Mouse (Mus musculus): ENCODE data around the gene Dhx15. TPM values are rescaled to one million over a fixed set of nuclear protein-coding genes. Genes with fewer than 3 reads are reported as not detected.
"Not testable (repeated sequence)": the region's sequence is repeated elsewhere in the genome, so short reads cannot be mapped to it uniquely, and the experiment has no call there.

The Dhx15 gene
- 187 and 189 TPM in 2 replicates for polyA plus RNA-seq (2015; fragmentation: Nextera tagmentation; extraction: Ambion mirVana)

DNA sequence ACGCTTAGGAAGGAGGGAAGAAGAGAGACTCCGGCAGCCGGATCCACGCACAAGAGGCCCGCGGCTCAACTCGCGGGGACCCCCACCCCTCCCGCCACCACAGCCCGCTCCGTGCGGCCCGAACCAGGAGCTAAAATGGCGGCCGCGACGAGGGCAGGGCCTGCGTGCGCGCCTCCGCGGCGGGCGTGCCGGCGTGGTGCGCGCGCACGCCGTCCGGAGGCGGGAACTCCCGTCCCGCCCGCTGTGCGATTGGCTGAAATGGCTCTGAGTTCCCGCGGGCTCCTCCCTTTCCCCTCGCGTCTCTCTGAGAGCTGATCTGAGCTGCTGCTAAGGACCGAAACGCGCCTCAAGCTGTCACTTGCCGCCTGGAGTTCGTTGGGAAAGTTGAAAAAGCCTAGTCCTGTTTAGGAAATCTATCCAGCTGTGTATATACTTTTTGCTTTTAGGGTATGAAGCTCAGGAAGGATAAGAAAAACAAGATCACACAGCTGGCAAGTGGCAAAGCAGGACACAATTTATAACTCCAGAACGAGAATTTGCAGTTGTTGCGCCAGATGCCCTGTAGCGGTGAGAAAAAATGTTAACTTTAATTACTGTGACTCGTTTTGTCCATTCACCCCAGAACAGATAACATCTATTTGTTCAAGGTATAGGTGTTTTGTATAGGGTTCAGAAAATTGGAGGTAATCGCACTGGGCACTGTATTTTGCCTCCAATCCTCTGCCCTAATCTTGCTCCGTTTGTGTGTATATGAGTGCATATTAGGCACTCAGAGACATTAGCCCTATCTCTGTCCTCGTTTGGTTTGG is at the start of gene Dhx15:
Gene Dhx15, minus strand, starts transcription at position 144 of the 809 bp plus-strand sequence.
- Histone ChIP-seq H3K36me3 (ENCODE audit: insufficient read depth, low read length) (no peaks in the 10 kb centered on the region), H3K27me3 (ENCODE audit: insufficient read depth, low read length) (no peaks in the 10 kb centered on the region), H3K9ac (replicated peaks; ENCODE audit: low read length) (peak within 1 kb of the TSS; percentile 97), H3K4me3 (ENCODE audit: low read length) (peak within 1 kb of the TSS; percentile 93), H3K27ac (ENCODE audit: low read length) (peak within 1 kb of the TSS; percentile 94), H3K9me3 (ENCODE audit: low read length) (no peaks in the 10 kb centered on the region), H3K4me2 (replicated peaks; ENCODE audit: low read depth, low read length) (peak within 1 kb of the TSS; percentile 81), H3K4me1 (ENCODE audit: insufficient read depth, low read length) (peaks cover 22% of the 10 kb centered on the region)
- ATAC-seq (ENCODE audit: low FRiP score, low TSS enrichment): peak; percentile 98
- under 1% methylated on average over 53 of the region's 53 CpGs for WGBS

DNA sequence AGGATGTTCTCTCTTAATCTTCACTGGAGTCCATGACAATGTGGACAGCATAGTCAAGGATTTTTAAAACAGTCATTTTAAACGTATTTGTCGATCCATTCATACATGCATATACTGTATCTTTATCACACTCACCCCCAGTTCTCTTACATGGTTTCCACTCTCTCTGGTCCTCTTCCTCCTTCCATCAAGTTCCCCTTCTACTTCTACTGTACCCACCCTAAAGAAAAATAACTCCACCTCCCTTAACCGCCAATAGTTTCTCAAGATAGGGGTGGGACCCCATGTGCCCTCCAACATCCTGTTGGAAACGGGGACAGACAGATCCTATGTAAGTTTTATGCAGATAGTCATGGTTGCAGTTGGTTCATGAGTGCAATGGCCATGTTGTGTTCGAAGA is 48.6 kb upstream of the Dhx15 start:
- Histone ChIP-seq H3K36me3 (ENCODE audit: insufficient read depth, low read length) (no peaks in the 10 kb centered on the region), H3K27ac (ENCODE audit: low read length) (no peak overlapping the region), H3K4me3 (ENCODE audit: low read length) (no peak overlapping the region), H3K9me3 (ENCODE audit: low read length) (no peaks in the 10 kb centered on the region), H3K27me3 (ENCODE audit: insufficient read depth, low read length) (no peaks in the 10 kb centered on the region), H3K9ac (replicated peaks; ENCODE audit: low read length) (no peak overlapping the region), H3K4me1 (ENCODE audit: insufficient read depth, low read length) (no peaks in the 10 kb centered on the region; the same call in 1 of the 2 replicates), H3K4me2 (replicated peaks; ENCODE audit: low read depth, low read length) (no peak overlapping the region)
- ATAC-seq (ENCODE audit: low FRiP score, low TSS enrichment): no peak
- 96% methylated on average over 5 of the region's 5 CpGs for WGBS

DNA sequence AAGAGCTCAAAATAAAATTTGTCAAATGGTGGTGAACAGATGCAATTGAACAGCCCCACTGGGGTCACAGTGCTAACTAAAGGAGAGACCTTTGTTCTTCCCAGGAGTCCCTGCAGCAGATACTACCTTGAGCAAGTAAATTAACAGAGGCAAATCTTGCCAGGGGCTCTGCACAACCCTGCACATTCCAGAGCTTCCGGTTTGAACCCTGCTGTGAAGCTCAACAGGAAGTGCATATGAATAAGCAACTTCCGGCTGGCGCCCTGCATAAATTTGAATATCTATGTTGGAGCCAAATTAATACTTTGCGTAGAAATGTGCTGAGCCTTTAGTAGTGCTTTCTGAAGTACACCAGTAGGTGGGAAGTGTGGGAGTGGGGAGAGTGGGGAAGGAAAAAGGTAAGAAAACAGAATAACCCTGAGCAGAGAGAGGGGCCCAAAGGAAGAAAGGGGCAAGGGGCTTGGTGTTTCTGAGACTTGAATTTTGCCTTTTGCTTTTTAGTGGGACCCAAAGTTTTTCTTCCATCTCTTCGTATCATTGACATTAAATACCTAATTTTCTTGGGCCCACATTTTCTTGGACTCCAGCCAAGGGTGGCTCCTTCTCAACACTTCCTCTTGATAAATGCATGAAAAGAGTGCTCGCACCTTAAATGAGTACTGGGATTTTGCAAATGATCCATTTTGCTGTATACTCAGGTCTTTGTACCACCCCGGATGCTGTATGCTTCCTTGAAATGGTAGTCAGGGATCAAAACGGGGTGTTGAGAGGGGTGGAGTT is 47.8 kb upstream of the Dhx15 start:
- no peaks in the 10 kb centered on the region for H3K36me3 ChIP-seq (ENCODE audit: insufficient read depth, low read length)
- no peak overlapping the region for H3K4me2 ChIP-seq (replicated peaks; ENCODE audit: low read depth, low read length)
- 65% methylated on average over 8 of the region's 8 CpGs for WGBS
- H3K9ac ChIP-seq (replicated peaks; ENCODE audit: low read length): no peak overlapping the region
- no peaks in the 10 kb centered on the region; the same call in 1 of the 2 replicates for H3K4me1 ChIP-seq (ENCODE audit: insufficient read depth, low read length)
- no peaks in the 10 kb centered on the region for H3K9me3 ChIP-seq (ENCODE audit: low read length)
- H3K27me3 ChIP-seq (ENCODE audit: insufficient read depth, low read length): no peaks in the 10 kb centered on the region
- 0 out of 2 replicates have a peak, but pooled peaks have one; percentile 56 for ATAC-seq (ENCODE audit: low FRiP score, low TSS enrichment)
- no peak overlapping the region for H3K27ac ChIP-seq (ENCODE audit: low read length)
- no peak overlapping the region for H3K4me3 ChIP-seq (ENCODE audit: low read length)

DNA sequence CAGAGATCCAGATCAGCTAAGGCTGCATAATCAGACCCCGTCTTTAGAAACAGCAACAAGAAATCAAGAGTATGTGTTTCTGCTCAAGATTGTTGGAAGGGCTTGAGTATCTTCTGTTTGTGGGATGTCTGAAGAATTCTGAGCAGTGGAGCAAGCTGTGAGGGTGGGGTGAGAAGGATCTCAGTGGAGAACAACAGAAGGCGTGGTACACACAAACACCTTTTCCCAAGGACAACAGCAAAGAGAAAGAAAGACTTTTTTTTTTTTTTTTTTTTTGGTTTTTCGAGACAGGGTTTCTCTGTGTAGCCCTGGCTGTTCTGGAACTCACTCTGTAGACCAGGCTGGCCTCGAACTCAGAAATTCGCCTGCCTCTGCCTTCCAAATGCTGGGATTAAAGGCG is 46.3 kb upstream of the Dhx15 start:
- H3K27me3 ChIP-seq (ENCODE audit: insufficient read depth, low read length); H3K36me3 ChIP-seq (ENCODE audit: insufficient read depth, low read length); H3K27ac ChIP-seq (ENCODE audit: low read length); ATAC-seq (ENCODE audit: low FRiP score, low TSS enrichment); H3K4me1 ChIP-seq (ENCODE audit: insufficient read depth, low read length); H3K9ac ChIP-seq (replicated peaks; ENCODE audit: low read length); H3K9me3 ChIP-seq (ENCODE audit: low read length); H3K4me3 ChIP-seq (ENCODE audit: low read length); H3K4me2 ChIP-seq (replicated peaks; ENCODE audit: low read depth, low read length): not testable (repeated sequence)
- WGBS: 97% methylated on average over 5 of the region's 6 CpGs

DNA sequence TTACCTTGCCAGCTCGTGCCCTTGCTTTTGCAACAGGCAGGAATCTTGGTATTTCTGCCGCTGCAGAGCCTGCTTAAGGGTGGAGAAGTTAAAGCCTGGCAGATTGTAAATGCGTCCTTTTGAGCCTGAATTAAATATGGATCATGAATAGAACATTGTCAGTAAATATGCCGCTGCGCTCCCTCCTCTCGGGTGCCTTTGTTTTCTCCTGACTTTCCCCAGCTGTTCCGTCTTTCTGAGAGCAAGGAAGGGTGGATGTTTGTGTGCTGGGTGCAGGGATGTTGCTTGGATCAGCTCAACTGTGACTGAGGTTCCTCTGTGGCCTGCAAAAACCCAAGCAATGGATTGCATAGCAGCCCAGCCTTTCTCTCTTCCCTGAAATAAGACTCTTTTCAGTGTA is 44.3 kb upstream of the Dhx15 start:
- H3K4me3 ChIP-seq (ENCODE audit: low read length): no peak overlapping the region
- no peak for ATAC-seq (ENCODE audit: low FRiP score, low TSS enrichment)
- 60% methylated on average over 7 of the region's 7 CpGs for WGBS
- H3K36me3 ChIP-seq (ENCODE audit: insufficient read depth, low read length): no peaks in the 10 kb centered on the region
- H3K9ac ChIP-seq (replicated peaks; ENCODE audit: low read length): no peak overlapping the region
- no peak overlapping the region for H3K4me2 ChIP-seq (replicated peaks; ENCODE audit: low read depth, low read length)
- H3K27ac ChIP-seq (ENCODE audit: low read length): no peak overlapping the region
- H3K9me3 ChIP-seq (ENCODE audit: low read length): no peaks in the 10 kb centered on the region
- no peaks in the 10 kb centered on the region for H3K27me3 ChIP-seq (ENCODE audit: insufficient read depth, low read length)
- H3K4me1 ChIP-seq (ENCODE audit: insufficient read depth, low read length): no peaks in the 10 kb centered on the region; the same call in 1 of the 2 replicates

DNA sequence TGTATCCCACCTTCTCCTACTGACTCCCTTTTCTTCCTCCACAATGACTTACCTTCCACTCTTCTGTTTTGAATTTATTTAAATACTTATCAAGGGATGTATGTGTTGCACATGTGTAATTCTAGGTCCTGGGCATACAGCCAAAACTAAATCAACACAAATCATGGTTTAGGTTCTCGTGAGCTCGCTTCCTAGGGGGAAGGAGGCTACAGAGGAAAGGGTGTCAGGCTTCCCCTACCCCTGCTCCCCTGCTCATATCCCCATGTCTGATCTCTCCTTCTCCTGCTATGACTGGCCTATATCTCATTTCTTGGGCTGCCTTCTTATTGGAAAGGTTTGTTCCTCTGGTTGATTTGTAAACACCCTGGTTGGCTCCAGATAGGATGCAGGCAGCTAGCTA is 43.6 kb upstream of the Dhx15 start:
- Histone ChIP-seq H3K27ac (ENCODE audit: low read length) (no peak overlapping the region), H3K27me3 (ENCODE audit: insufficient read depth, low read length) (no peaks in the 10 kb centered on the region), H3K9ac (replicated peaks; ENCODE audit: low read length) (no peak overlapping the region), H3K4me2 (replicated peaks; ENCODE audit: low read depth, low read length) (no peak overlapping the region), H3K9me3 (ENCODE audit: low read length) (no peaks in the 10 kb centered on the region), H3K4me1 (ENCODE audit: insufficient read depth, low read length) (no peaks in the 10 kb centered on the region; the same call in 1 of the 2 replicates), H3K36me3 (ENCODE audit: insufficient read depth, low read length) (no peaks in the 10 kb centered on the region), H3K4me3 (ENCODE audit: low read length) (no peak overlapping the region)
- WGBS: 35% methylated on average over 2 of the region's 2 CpGs
- no peak for ATAC-seq (ENCODE audit: low FRiP score, low TSS enrichment)

DNA sequence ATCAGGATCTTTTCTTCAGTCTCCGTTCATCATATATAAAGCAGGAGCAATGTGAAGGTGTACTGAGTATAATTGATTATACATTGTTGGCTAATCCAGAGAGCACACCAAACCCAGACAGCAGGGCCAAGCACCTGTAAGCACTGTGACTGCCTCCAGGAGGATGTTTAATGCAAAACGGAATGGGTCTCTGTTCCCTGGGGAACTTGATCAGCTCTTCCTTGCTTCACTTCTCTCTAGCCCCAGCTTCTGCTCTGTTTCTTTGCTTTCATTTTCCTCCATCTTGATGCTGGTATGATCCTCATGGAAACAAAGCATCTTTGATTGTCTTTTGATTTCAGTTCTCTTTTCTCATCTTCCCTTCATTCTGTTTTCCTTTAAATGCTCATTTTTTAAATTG is 42.3 kb upstream of the Dhx15 start:
- H3K4me2 ChIP-seq (replicated peaks; ENCODE audit: low read depth, low read length): no peak overlapping the region
- H3K9me3 ChIP-seq (ENCODE audit: low read length): no peaks in the 10 kb centered on the region
- no peaks in the 10 kb centered on the region for H3K27me3 ChIP-seq (ENCODE audit: insufficient read depth, low read length)
- 71% methylated on average over 2 of the region's 2 CpGs for WGBS
- H3K27ac ChIP-seq (ENCODE audit: low read length): no peak overlapping the region
- no peak overlapping the region for H3K4me3 ChIP-seq (ENCODE audit: low read length)
- ATAC-seq (ENCODE audit: low FRiP score, low TSS enrichment): no peak
- no peak overlapping the region for H3K9ac ChIP-seq (replicated peaks; ENCODE audit: low read length)
- no peaks in the 10 kb centered on the region for H3K36me3 ChIP-seq (ENCODE audit: insufficient read depth, low read length)
- H3K4me1 ChIP-seq (ENCODE audit: insufficient read depth, low read length): no peaks in the 10 kb centered on the region; the same call in 1 of the 2 replicates

DNA sequence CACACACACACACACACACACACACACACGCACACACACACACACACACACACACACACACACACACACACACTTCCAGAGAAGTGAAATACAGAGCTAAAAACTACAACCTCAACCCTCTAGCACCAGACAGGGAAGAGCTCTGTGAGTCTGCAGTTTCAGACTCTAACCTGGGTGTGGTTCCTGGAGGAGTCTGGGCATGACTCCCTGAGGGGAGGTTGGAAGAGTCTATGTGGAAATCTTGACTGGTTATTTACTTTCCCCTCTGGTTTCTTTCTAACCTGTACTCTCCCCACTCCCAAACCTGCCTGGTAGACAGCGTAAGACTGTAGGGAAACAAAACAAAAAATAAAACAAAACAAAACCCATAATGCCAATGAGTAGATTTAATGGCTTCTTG is 41.9 kb upstream of the Dhx15 start:
- 92% methylated on average over 1 of the region's 2 CpGs for WGBS
- Histone ChIP-seq H3K27me3 (ENCODE audit: insufficient read depth, low read length) (no peaks in the 10 kb centered on the region), H3K36me3 (ENCODE audit: insufficient read depth, low read length) (no peaks in the 10 kb centered on the region), H3K9me3 (ENCODE audit: low read length) (no peaks in the 10 kb centered on the region), H3K4me2 (replicated peaks; ENCODE audit: low read depth, low read length) (no peak overlapping the region), H3K9ac (replicated peaks; ENCODE audit: low read length) (no peak overlapping the region), H3K27ac (ENCODE audit: low read length) (no peak overlapping the region), H3K4me1 (ENCODE audit: insufficient read depth, low read length) (no peaks in the 10 kb centered on the region; the same call in 1 of the 2 replicates), H3K4me3 (ENCODE audit: low read length) (no peak overlapping the region)
- ATAC-seq (ENCODE audit: low FRiP score, low TSS enrichment): no peak

DNA sequence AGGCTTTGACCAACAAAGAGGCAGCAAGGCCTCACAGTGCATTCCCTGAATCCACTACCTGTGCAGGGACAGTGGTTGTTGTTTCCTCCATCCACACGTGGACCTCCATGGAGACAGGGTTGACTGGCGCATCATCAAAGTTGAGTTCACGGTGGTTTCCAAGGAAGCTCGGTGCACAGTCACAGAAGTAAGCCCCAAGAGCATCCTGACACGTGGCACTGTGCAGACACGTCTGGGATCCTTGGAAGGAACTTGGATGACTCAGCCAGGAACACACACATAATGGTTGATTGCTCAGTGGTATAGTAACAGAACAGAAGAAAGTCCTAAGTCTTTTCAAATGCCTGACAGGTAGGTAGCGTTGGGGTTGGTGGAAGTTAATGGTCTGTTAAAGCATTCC is 40.2 kb upstream of the Dhx15 start:
- Histone ChIP-seq H3K36me3 (ENCODE audit: insufficient read depth, low read length) (no peaks in the 10 kb centered on the region), H3K9me3 (ENCODE audit: low read length) (no peaks in the 10 kb centered on the region), H3K4me3 (ENCODE audit: low read length) (no peak overlapping the region), H3K9ac (replicated peaks; ENCODE audit: low read length) (no peak overlapping the region), H3K27me3 (ENCODE audit: insufficient read depth, low read length) (no peaks in the 10 kb centered on the region), H3K4me2 (replicated peaks; ENCODE audit: low read depth, low read length) (no peak overlapping the region), H3K4me1 (ENCODE audit: insufficient read depth, low read length) (no peaks in the 10 kb centered on the region; the same call in 1 of the 2 replicates), H3K27ac (ENCODE audit: low read length) (no peak overlapping the region)
- no peak for ATAC-seq (ENCODE audit: low FRiP score, low TSS enrichment)
- WGBS: 77% methylated on average over 7 of the region's 7 CpGs

DNA sequence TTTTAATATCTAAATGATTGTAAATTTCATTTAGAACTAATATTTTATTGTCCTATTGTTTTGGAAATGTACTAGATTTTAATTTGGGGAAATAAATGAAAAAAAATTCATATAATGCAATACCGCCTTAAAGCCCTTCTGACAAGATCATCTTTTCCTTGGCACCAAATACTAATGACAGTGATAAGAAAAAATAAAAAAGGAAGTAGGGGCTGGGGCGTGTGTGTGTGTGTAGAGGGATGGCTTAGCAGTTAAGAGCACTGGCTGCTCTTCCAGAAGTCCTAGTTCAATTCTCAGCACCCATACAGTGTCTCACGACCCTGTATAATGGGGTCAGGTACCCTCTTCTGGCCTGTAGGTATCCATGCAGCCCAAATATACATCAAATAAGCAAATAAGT is 36.4 kb upstream of the Dhx15 start:
- no peaks in the 10 kb centered on the region for H3K27me3 ChIP-seq (ENCODE audit: insufficient read depth, low read length)
- WGBS: 80% methylated on average over 3 of the region's 3 CpGs
- no peak overlapping the region for H3K4me2 ChIP-seq (replicated peaks; ENCODE audit: low read depth, low read length)

More for the DNA sequence above, 36.4 kb upstream of the Dhx15 start:
- H3K36me3 ChIP-seq (ENCODE audit: insufficient read depth, low read length): no peaks in the 10 kb centered on the region
- H3K4me3 ChIP-seq (ENCODE audit: low read length): no peak overlapping the region
- H3K27ac ChIP-seq (ENCODE audit: low read length): no peak overlapping the region
- H3K9ac ChIP-seq (replicated peaks; ENCODE audit: low read length): no peak overlapping the region
- no peaks in the 10 kb centered on the region for H3K4me1 ChIP-seq (ENCODE audit: insufficient read depth, low read length)
- no peaks in the 10 kb centered on the region for H3K9me3 ChIP-seq (ENCODE audit: low read length)
- no peak for ATAC-seq (ENCODE audit: low FRiP score, low TSS enrichment)
